Mouse (Mus musculus) spleen, postnatal 14 days (tissue): ENCODE results near the gene Pkn3.
"Not testable (repeated sequence)": the region's sequence is repeated elsewhere in the genome, so short reads cannot be mapped to it uniquely, and the experiment has no call there.

ENCODE experiments used
- DNase-seq, 2 experiments: peaks; one replicate each; pipeline ENCODE4 v3.0.0; 2021 to 2022; ENCODE audit warnings: low spot score in 2 of 2

Gene Pkn3

GRCm38 (mm10) chr2:30095882-30096527 is 18.5 kb downstream of the Pkn3 start:
- DNase-seq: peak; percentile 39 to 58

- DNase-seq: no peak
These were observed 22.7 kb downstream of the Pkn3 start for GRCm38 (mm10) chr2:30100214-30100613.

GRCm38 (mm10) chr2:30106364-30106763 is 28.9 kb downstream of the Pkn3 start:
- DNase-seq: peak; percentile 55 to 72

GRCm38 (mm10) chr2:30107646-30108045 is 30.2 kb downstream of the Pkn3 start:
- DNase-seq: no peak

GRCm38 (mm10) chr2:30108260-30108659 is 30.8 kb downstream of the Pkn3 start:
- no peak for DNase-seq

GRCm38 (mm10) chr2:30111500-30111899 is 34.0 kb downstream of the Pkn3 start:
- no peak for DNase-seq

- DNase-seq: no peak
These were observed 35.1 kb downstream of the Pkn3 start for GRCm38 (mm10) chr2:30112564-30112963.

- peak in 1 of 2 experiments; percentile 53 for DNase-seq
These were observed 42.2 kb downstream of the Pkn3 start for GRCm38 (mm10) chr2:30119641-30120051.

- DNase-seq: no peak
These were observed 42.8 kb downstream of the Pkn3 start for GRCm38 (mm10) chr2:30120269-30120668.

GRCm38 (mm10) chr2:30122766-30123165 is 45.3 kb downstream of the Pkn3 start:
- DNase-seq: no peak

- DNase-seq: no peak
These were observed 46.4 kb downstream of the Pkn3 start for GRCm38 (mm10) chr2:30123729-30124471.

- peak; percentile 85 to 91 for DNase-seq
These were observed 47.2 kb downstream of the Pkn3 start, which contains the start of gene Zer1 for GRCm38 (mm10) chr2:30124472-30125274. TSS of gene Zer1 (minus strand) at chr2:30124585.

- DNase-seq: no peak
These were observed 51.3 kb downstream of the Pkn3 start for GRCm38 (mm10) chr2:30128789-30129188.

- DNase-seq: no peak
These were observed 52.7 kb downstream of the Pkn3 start for GRCm38 (mm10) chr2:30130156-30130555.

- DNase-seq: not testable (repeated sequence)
These were observed 53.8 kb downstream of the Pkn3 start for GRCm38 (mm10) chr2:30131240-30131639.

- no peak for DNase-seq
These were observed 55.5 kb downstream of the Pkn3 start for GRCm38 (mm10) chr2:30132801-30133612.

- peak; percentile 97 to 98 for DNase-seq
These were observed 56.3 kb downstream of the Pkn3 start, which contains the start of gene Tbc1d13 for GRCm38 (mm10) chr2:30133613-30134377. TSS of gene Tbc1d13 (plus strand) at chr2:30133746.

GRCm38 (mm10) chr2:30134378-30134711 is 56.9 kb downstream of the Pkn3 start:
- DNase-seq: no peak

- no peak for DNase-seq
These were observed 57.6 kb downstream of the Pkn3 start for GRCm38 (mm10) chr2:30134928-30135620.

- no peak for DNase-seq
These were observed 59.0 kb downstream of the Pkn3 start for GRCm38 (mm10) chr2:30136458-30136857.
